Mouse (Mus musculus) hindbrain, postnatal 0 days (tissue): ENCODE data around the gene Il18bp. TPM values are rescaled to one million over a fixed set of nuclear protein-coding genes. Genes with fewer than 3 reads are reported as not detected.
"Not testable (repeated sequence)": the region's sequence is repeated elsewhere in the genome, so short reads cannot be mapped to it uniquely, and the experiment has no call there.

Source experiments
- ATAC-seq: fragments of 200-750 bp; cut with Nextera tagmentation; 2 replicates; pipeline ENCODE4 v1.8.0; 2017; ENCODE audit warnings: mild to moderate bottlenecking, moderate TSS enrichment, moderate library complexity
- DNase-seq: peaks from one replicate; pipeline ENCODE4 v3.0.0-alpha.2; 2015; ENCODE audit warnings: low spot score
- H3K27ac ChIP-seq: fragments of 300-500 bp; sonication (generic); 2 replicates; pipeline ENCODE4 v1.5.1; 2014; ENCODE audit warnings: mild to moderate bottlenecking
- H3K27me3 ChIP-seq: fragments of 300-500 bp; sonication (generic); 2 replicates; pipeline ENCODE4 v1.6.1; 2014; ENCODE audit warnings: low read length, mixed read lengths; ENCODE audit not compliant: insufficient read depth
- H3K36me3 ChIP-seq: fragments of 300-500 bp; sonication (generic); 2 replicates; pipeline ENCODE4 v1.6.1; 2014; ENCODE audit warnings: low read length, mixed read lengths; ENCODE audit not compliant: insufficient read depth
- H3K4me1 ChIP-seq: fragments of 300-500 bp; sonication (generic); 2 replicates; pipeline ENCODE4 v1.6.1; 2014; ENCODE audit warnings: antibody characterized with exemption, low read length, mixed read lengths; ENCODE audit not compliant: insufficient read depth
- H3K4me2 ChIP-seq: fragments of 300-500 bp; sonication (generic); 2 replicates; pipeline ENCODE4 v1.6.1; 2014; ENCODE audit warnings: low read depth, mild to moderate bottlenecking, low read length, moderate library complexity, mixed read lengths
- H3K4me3 ChIP-seq: fragments of 300-500 bp; sonication (generic); 2 replicates; pipeline ENCODE4 v1.5.1; 2014; ENCODE audit warnings: low read length
- H3K9ac ChIP-seq: fragments of 300-500 bp; sonication (generic); replicated peaks from 2 replicates; pipeline ENCODE4 v1.6.1; 2014; ENCODE audit warnings: mild to moderate bottlenecking, low read length, moderate library complexity, mixed read lengths
- H3K9me3 ChIP-seq: fragments of 300-500 bp; sonication (generic); 2 replicates; pipeline ENCODE4 v1.6.1; 2016; ENCODE audit warnings: low read length, mixed read lengths
- CTCF ChIP-seq: IDR thresholded peaks from 2 replicates; pipeline ENCODE4 v1.5.1; 2016; ENCODE audit warnings: antibody characterized with exemption, control low read depth, low read depth
- WGBS: fragments of 180-500 bp; shearing (Covaris S2); extraction: QIAGEN DNeasy Blood & Tissue Kit; methylation state at CpG from one replicate; pipeline ENCODE4 v1.1.7; 2014; 5-methylcytosine and 5-hydroxymethylcytosine counted together
- polyA plus RNA-seq: library from polyadenylated mRNA; unstranded; fragments of >200 nt; fragmentation: Nextera tagmentation; extraction: Ambion mirVana; gene quantifications from 2 replicates; pipeline ENCODE4 v1.2.1, GENCODE M21; 2015
- total RNA-seq: library from RNA; depleted of rRNA; stranded (reverse); fragments of >200 nt; gene quantifications from 2 replicates; pipeline ENCODE4 v1.2.3, GENCODE M21; 2014

The Il18bp gene
- total and polyA plus RNA-seq, 2 experiments from 2014 or later, result 3.0 to 14.7 TPM

GRCm38 (mm10) chr7:102048524-102048923, 30.0 kb upstream of the Il18bp start:
- not testable (repeated sequence) for H3K4me1 ChIP-seq, H3K9ac ChIP-seq, H3K4me2 ChIP-seq, H3K27ac ChIP-seq, H3K4me3 ChIP-seq, DNase-seq, H3K27me3 ChIP-seq, H3K36me3 ChIP-seq, ATAC-seq, H3K9me3 ChIP-seq
- 0 out of 2 replicates have a peak, but pooled peaks have one; percentile 22 for TF ChIP-seq CTCF

GRCm38 (mm10) chr7:102042314-102042713, 23.8 kb upstream of the Il18bp start:
- TF ChIP-seq CTCF, result no peak

GRCm38 (mm10) chr7:102037318-102037717, 18.8 kb upstream of the Il18bp start:
- DNase-seq, result no peak
- WGBS, result 97% methylated on average over 3 of the region's 3 CpGs
- H3K36me3 ChIP-seq, result peaks cover 52% of the 10 kb centered on the region
- TF ChIP-seq CTCF, result no peak
- no peak overlapping the region for H3K4me3 ChIP-seq
- no peaks in the 10 kb centered on the region for H3K4me1 ChIP-seq
- no peak for ATAC-seq
- H3K27me3 ChIP-seq, result no peaks in the 10 kb centered on the region
- H3K9me3 ChIP-seq, result no peaks in the 10 kb centered on the region
- H3K4me2 ChIP-seq, result no peak overlapping the region
- H3K9ac ChIP-seq, result no peak overlapping the region
- H3K27ac ChIP-seq, result no peak overlapping the region

More at GRCm38 (mm10) chr7:102042314-102042713, 23.8 kb upstream of the Il18bp start:
- H3K4me3 ChIP-seq, result no peak overlapping the region
- H3K36me3 ChIP-seq, result peaks cover 29% of the 10 kb centered on the region
- no peak for DNase-seq
- H3K27ac ChIP-seq, result no peak overlapping the region
- 79% methylated on average over 2 of the region's 2 CpGs for WGBS
- H3K4me2 ChIP-seq, result no peak overlapping the region
- no peak for ATAC-seq
- no peaks in the 10 kb centered on the region for H3K9me3 ChIP-seq
- H3K27me3 ChIP-seq, result no peaks in the 10 kb centered on the region
- no peaks in the 10 kb centered on the region for H3K4me1 ChIP-seq
- no peak overlapping the region for H3K9ac ChIP-seq

- TF ChIP-seq CTCF, result no peak
- H3K36me3 ChIP-seq, result peaks cover 50% of the 10 kb centered on the region
- WGBS, result 95% methylated on average over 2 of the region's 2 CpGs
Measured at GRCm38 (mm10) chr7:102035534-102035933, 17.0 kb upstream of the Il18bp start.

GRCm38 (mm10) chr7:102034904-102035303, 16.4 kb upstream of the Il18bp start:
- DNase-seq (no peak), ATAC-seq (no peak)
- WGBS, result 91% methylated on average over 1 of the region's 1 CpGs
- Histone ChIP-seq H3K4me3 (no peak overlapping the region), H3K4me1 (no peaks in the 10 kb centered on the region), H3K27me3 (no peaks in the 10 kb centered on the region), H3K36me3 (peaks cover 53% of the 10 kb centered on the region), H3K9ac (no peak overlapping the region), H3K27ac (no peak overlapping the region), H3K4me2 (no peak overlapping the region), H3K9me3 (no peaks in the 10 kb centered on the region)
- TF ChIP-seq CTCF, result peak; percentile 35

More at GRCm38 (mm10) chr7:102035534-102035933, 17.0 kb upstream of the Il18bp start:
- Histone ChIP-seq H3K9me3 (no peaks in the 10 kb centered on the region), H3K4me1 (no peaks in the 10 kb centered on the region), H3K27me3 (no peaks in the 10 kb centered on the region), H3K4me2 (no peak overlapping the region), H3K9ac (no peak overlapping the region), H3K4me3 (no peak overlapping the region), H3K27ac (no peak overlapping the region)
- ATAC-seq (no peak), DNase-seq (no peak)

- H3K4me1 ChIP-seq, result no peaks in the 10 kb centered on the region
Measured at GRCm38 (mm10) chr7:102025187-102026119, 7.0 kb upstream of the Il18bp start.

GRCm38 (mm10) chr7:102023821-102024220, 5.3 kb upstream of the Il18bp start:
- no peak overlapping the region for H3K4me3 ChIP-seq
- ATAC-seq (no peak), DNase-seq (no peak)
- H3K4me1 ChIP-seq, result no peaks in the 10 kb centered on the region
- WGBS, result 93% methylated on average over 9 of the region's 9 CpGs
- H3K4me2 ChIP-seq, result no peak overlapping the region
- no peaks in the 10 kb centered on the region for H3K27me3 ChIP-seq
- peaks cover 48% of the 10 kb centered on the region for H3K36me3 ChIP-seq
- no peak overlapping the region for H3K9ac ChIP-seq
- TF ChIP-seq CTCF, result no peak
- H3K9me3 ChIP-seq, result no peaks in the 10 kb centered on the region
- H3K27ac ChIP-seq, result no peak overlapping the region

More at GRCm38 (mm10) chr7:102025187-102026119, 7.0 kb upstream of the Il18bp start:
- WGBS, result 91% methylated on average over 2 of the region's 2 CpGs
- no peak for TF ChIP-seq CTCF
- no peak overlapping the region for H3K4me2 ChIP-seq
- DNase-seq (no peak), ATAC-seq (no peak)
- no peak overlapping the region for H3K4me3 ChIP-seq
- peaks cover 54% of the 10 kb centered on the region for H3K36me3 ChIP-seq
- no peaks in the 10 kb centered on the region for H3K27me3 ChIP-seq
- no peak overlapping the region for H3K9ac ChIP-seq
- no peak overlapping the region for H3K27ac ChIP-seq
- H3K9me3 ChIP-seq, result no peaks in the 10 kb centered on the region

GRCm38 (mm10) chr7:102020934-102021333, 2.4 kb upstream of the Il18bp start:
- WGBS, result 93% methylated on average over 2 of the region's 2 CpGs
- H3K9ac ChIP-seq, H3K27me3 ChIP-seq, H3K9me3 ChIP-seq, H3K4me1 ChIP-seq, H3K4me2 ChIP-seq, DNase-seq, ATAC-seq, H3K4me3 ChIP-seq, H3K27ac ChIP-seq: not testable (repeated sequence)
- H3K36me3 ChIP-seq, result peaks cover 46% of the 10 kb centered on the region
